ENCODE assay signal across 10 mouse cellular contexts in genomic region chr2:41980291-41981005, GRCm38 (mm10).
DNase-seq lines count a peak whose midpoint lies in the region; ATAC-seq lines count a peak whose summit lies in the region.
"Had no signal": no experiment of that assay in that cellular context is flagged by ENCODE, and none has a peak within 500 bp of the region (broad histone marks: within the 10 kb centered on the region; RNA-seq: fewer than 3 reads in every experiment).

No protein-coding gene starts in this region.

- H3K36me3 ChIP-seq in midbrain, embryonic 14.5 days (ENCODE audit: control insufficient read depth, insufficient read depth, low read length) = no peaks in the 10 kb centered on the region
- H3K36me3 ChIP-seq in midbrain, embryonic 10.5 days = no peaks in the 10 kb centered on the region

- H3K27ac ChIP-seq in midbrain, embryonic 14.5 days (replicated peaks; ENCODE audit: low read depth, low read length) = no peak overlapping the region
- no peak overlapping the region for H3K27ac ChIP-seq in midbrain, embryonic 10.5 days (replicated peaks)
- H3K27ac ChIP-seq: hindbrain, embryonic 14.5 days had no signal

- no peaks in the 10 kb centered on the region for H3K9me3 ChIP-seq in midbrain, embryonic 14.5 days (ENCODE audit: control insufficient read depth, low read length)
- H3K9me3 ChIP-seq in midbrain, embryonic 10.5 days (replicated peaks) = no peaks in the 10 kb centered on the region

- no peak overlapping the region for H3K9ac ChIP-seq in midbrain, embryonic 14.5 days (replicated peaks; ENCODE audit: low read length)
- H3K9ac ChIP-seq: hindbrain, embryonic 14.5 days had no signal

- H3K27me3 ChIP-seq in midbrain, embryonic 14.5 days (ENCODE audit: control insufficient read depth, insufficient read depth, low read length) = no peaks in the 10 kb centered on the region
- H3K27me3 ChIP-seq in midbrain, embryonic 10.5 days (ENCODE audit: low read depth, poor library complexity, severe bottlenecking) = no peaks in the 10 kb centered on the region

- 84% methylated on average over 4 of the region's 4 CpGs for WGBS in midbrain, embryonic 14.5 days
- 86% methylated on average over 4 of the region's 4 CpGs for WGBS in midbrain, embryonic 10.5 days

- DNase-seq in cerebellum, adult 11 months = peak; percentile 82
- DNase-seq in cerebellum, postnatal 14 days = peak; percentile 84 to 88
- peak; percentile 91 for DNase-seq in layer of hippocampus, adult 9-11 months
- peak; percentile 83 for DNase-seq in right cerebral cortex, adult 18-20 months
- DNase-seq in midbrain, embryonic 14.5 days = no peak
- DNase-seq in midbrain, embryonic 10.5 days (ENCODE audit: low spot score) = no peak
- DNase-seq: gastrocnemius, postnatal 25 days had no signal

- no peak for ATAC-seq in CD4-positive, CD25-positive, alpha-beta regulatory T cell, adult 4 months
- ATAC-seq in midbrain, embryonic 14.5 days (ENCODE audit: low FRiP score, low TSS enrichment) = no peak
- ATAC-seq: lung, postnatal 0 days had no signal

- no peaks in the 10 kb centered on the region for H3K4me1 ChIP-seq in midbrain, embryonic 14.5 days (ENCODE audit: control insufficient read depth, insufficient read depth, low read length)
- no peaks in the 10 kb centered on the region for H3K4me1 ChIP-seq in midbrain, embryonic 10.5 days

- H3K4me2 ChIP-seq in midbrain, embryonic 14.5 days (ENCODE audit: low read length) = no peak overlapping the region
- H3K4me2 ChIP-seq: hindbrain, embryonic 14.5 days had no signal

- H3K4me3 ChIP-seq in midbrain, embryonic 14.5 days (replicated peaks; ENCODE audit: low read depth, low read length) = no peak overlapping the region
- no peak overlapping the region for H3K4me3 ChIP-seq in midbrain, embryonic 10.5 days

Comparison
In these comparisons a context has a peak if more than half of its experiments do, and no peak if none do; other contexts are left out.
1. DNase-seq: peak in cerebellum, adult 11 months (single experiment), cerebellum, postnatal 14 days (2 of 2), layer of hippocampus, adult 9-11 months (single experiment) and right cerebral cortex, adult 18-20 months (single experiment); none in midbrain, embryonic 14.5 days (single experiment) and midbrain, embryonic 10.5 days (single experiment).